19 mouse cellular contexts compared by ENCODE assay signal in genomic region chr10:30799713-30800450, GRCm38 (mm10). TPM values are rescaled to one million over a fixed set of nuclear protein-coding genes. Genes with fewer than 3 reads are reported as not detected.
"Had no signal": no experiment of that assay in that cellular context is flagged by ENCODE, and none has a peak within 500 bp of the region (broad histone marks: within the 10 kb centered on the region; RNA-seq: fewer than 3 reads in every experiment).

No protein-coding gene starts in this region.

- H3K27ac ChIP-seq: limb, embryonic 12.5 days; limb, embryonic 15.5 days; liver, embryonic 12.5 days; liver, embryonic 15.5 days; macrophage; midbrain, embryonic 12.5 days; midbrain, embryonic 15.5 days; neural tube, embryonic 13.5 days had no signal

- H3K4me2 ChIP-seq: limb, embryonic 12.5 days; limb, embryonic 15.5 days; liver, embryonic 12.5 days; midbrain, embryonic 12.5 days; midbrain, embryonic 15.5 days; neural tube, embryonic 13.5 days had no signal

- DNase-seq: kidney, adult 9 months; kidney, postnatal 14 days; kidney, postnatal 4 days; left cerebral cortex, postnatal 4 days; lung, adult 2 months; lung, postnatal 14 days; retina, postnatal 1 day; right cerebral cortex, postnatal 25 days; spleen, adult 18-20 months; thymus, adult 18-20 months; thymus, postnatal 36 days had no signal

- ATAC-seq: liver, embryonic 12.5 days; midbrain, embryonic 15.5 days had no signal

- H3K9ac ChIP-seq: limb, embryonic 12.5 days; limb, embryonic 15.5 days; liver, embryonic 12.5 days; liver, embryonic 15.5 days; midbrain, embryonic 12.5 days; midbrain, embryonic 15.5 days; neural tube, embryonic 13.5 days had no signal

- H3K36me3 ChIP-seq: limb, embryonic 12.5 days; limb, embryonic 15.5 days; midbrain, embryonic 12.5 days; midbrain, embryonic 15.5 days; neural tube, embryonic 13.5 days had no signal

- H3K4me3 ChIP-seq: limb, embryonic 12.5 days; limb, embryonic 15.5 days; liver, embryonic 12.5 days; midbrain, embryonic 12.5 days; midbrain, embryonic 15.5 days; neural tube, embryonic 13.5 days had no signal

- H3K9me3 ChIP-seq: limb, embryonic 15.5 days; liver, embryonic 12.5 days; liver, embryonic 15.5 days; midbrain, embryonic 15.5 days; neural tube, embryonic 13.5 days had no signal

- H3K27me3 ChIP-seq: limb, embryonic 12.5 days; limb, embryonic 15.5 days; liver, embryonic 12.5 days; liver, embryonic 15.5 days; midbrain, embryonic 12.5 days; midbrain, embryonic 15.5 days; neural tube, embryonic 13.5 days had no signal

RNA-seq across cellular contexts. Expression of gene Hey2, which starts 42.7 kb away (rescaled TPM):
- polyA plus RNA-seq: macrophage had no signal
